Mouse (Mus musculus): ENCODE results near the gene Gmeb1. TPM values are rescaled to one million over a fixed set of nuclear protein-coding genes. Genes with fewer than 3 reads are reported as not detected.
"Not testable (repeated sequence)": the region's sequence is repeated elsewhere in the genome, so short reads cannot be mapped to it uniquely, and the experiment has no call there.

Gmeb1 gene
- polyA plus RNA-seq, 1 experiment from 2014 or later, result 41.4 TPM

GRCm38 (mm10) chr4:132247451-132247997, 13.9 kb downstream of the Gmeb1 start:
- ATAC-seq (ENCODE audit: low FRiP score), result no peak
- WGBS, result 96% methylated on average over 5 of the region's 5 CpGs
- no peak overlapping the region for H3K27ac ChIP-seq (ENCODE audit: low read depth, low read length)
- H3K4me1 ChIP-seq (replicated peaks; ENCODE audit: control insufficient read depth, insufficient read depth, low read length), result no peaks in the 10 kb centered on the region
- no peaks in the 10 kb centered on the region for H3K9me3 ChIP-seq (ENCODE audit: control insufficient read depth, low read length)
- 0 out of 2 replicates have a peak, but pooled peaks cover 2% of the 10 kb centered on the region for H3K36me3 ChIP-seq (ENCODE audit: control insufficient read depth, insufficient read depth, low read length)
- H3K4me3 ChIP-seq (ENCODE audit: low read depth, low read length), result no peak overlapping the region
- DNase-seq (ENCODE audit: low spot score), result no peak
- H3K27me3 ChIP-seq (ENCODE audit: control insufficient read depth, insufficient read depth, low read length), result no peaks in the 10 kb centered on the region
- no peak overlapping the region for H3K4me2 ChIP-seq (replicated peaks; ENCODE audit: low read depth, low read length)
- no peak overlapping the region for H3K9ac ChIP-seq (ENCODE audit: low read depth, low read length)

DNA sequence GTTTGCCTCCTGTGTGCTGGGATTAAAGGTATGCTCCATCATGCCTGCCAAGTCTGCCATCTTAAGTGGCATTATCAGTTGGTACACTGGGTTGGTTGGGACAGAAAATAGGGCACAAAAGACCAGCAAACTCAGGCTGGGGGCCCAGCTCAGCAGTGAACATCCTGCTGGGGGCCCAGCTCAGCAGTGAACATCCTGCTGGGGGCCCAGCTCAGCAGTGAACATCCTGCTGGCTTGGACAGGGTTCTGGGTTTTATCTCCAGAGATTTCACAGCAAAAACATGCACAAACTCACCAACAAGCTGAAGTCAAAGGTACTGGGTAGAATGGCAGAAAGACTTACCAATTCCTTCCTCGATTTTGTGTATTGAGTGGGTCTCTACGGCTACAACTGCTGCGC, 15.8 kb downstream of the Gmeb1 start:
- H3K36me3 ChIP-seq (ENCODE audit: control insufficient read depth, insufficient read depth, low read length), result peaks cover 4% of the 10 kb centered on the region; the same call in 1 of the 2 replicates

GRCm38 (mm10) chr4:132241208-132241607, 20.2 kb downstream of the Gmeb1 start:
- no peak for ATAC-seq (ENCODE audit: low FRiP score)
- Histone ChIP-seq H3K27me3 (ENCODE audit: control insufficient read depth, insufficient read depth, low read length) (no peaks in the 10 kb centered on the region), H3K9ac (ENCODE audit: low read depth, low read length) (no peak overlapping the region), H3K36me3 (ENCODE audit: control insufficient read depth, insufficient read depth, low read length) (peaks cover 5% of the 10 kb centered on the region), H3K4me1 (replicated peaks; ENCODE audit: control insufficient read depth, insufficient read depth, low read length) (no peaks in the 10 kb centered on the region), H3K4me2 (replicated peaks; ENCODE audit: low read depth, low read length) (no peak overlapping the region), H3K9me3 (ENCODE audit: control insufficient read depth, low read length) (no peaks in the 10 kb centered on the region), H3K4me3 (ENCODE audit: low read depth, low read length) (no peak overlapping the region), H3K27ac (ENCODE audit: low read depth, low read length) (no peak overlapping the region)
- no peak for DNase-seq (ENCODE audit: low spot score)
- WGBS, result 93% methylated on average over 3 of the region's 3 CpGs

More for the DNA sequence above, 15.8 kb downstream of the Gmeb1 start:
- WGBS, result over 99% methylated on average over 3 of the region's 3 CpGs
- no peak overlapping the region for H3K4me3 ChIP-seq (ENCODE audit: low read depth, low read length)
- ATAC-seq (ENCODE audit: low FRiP score), result no peak
- H3K9ac ChIP-seq (ENCODE audit: low read depth, low read length), result no peak overlapping the region
- no peaks in the 10 kb centered on the region for H3K27me3 ChIP-seq (ENCODE audit: control insufficient read depth, insufficient read depth, low read length)
- H3K9me3 ChIP-seq (ENCODE audit: control insufficient read depth, low read length), result no peaks in the 10 kb centered on the region
- H3K4me1 ChIP-seq (replicated peaks; ENCODE audit: control insufficient read depth, insufficient read depth, low read length), result no peaks in the 10 kb centered on the region
- H3K4me2 ChIP-seq (replicated peaks; ENCODE audit: low read depth, low read length), result no peak overlapping the region
- no peak for DNase-seq (ENCODE audit: low spot score)
- H3K27ac ChIP-seq (ENCODE audit: low read depth, low read length), result no peak overlapping the region

DNA sequence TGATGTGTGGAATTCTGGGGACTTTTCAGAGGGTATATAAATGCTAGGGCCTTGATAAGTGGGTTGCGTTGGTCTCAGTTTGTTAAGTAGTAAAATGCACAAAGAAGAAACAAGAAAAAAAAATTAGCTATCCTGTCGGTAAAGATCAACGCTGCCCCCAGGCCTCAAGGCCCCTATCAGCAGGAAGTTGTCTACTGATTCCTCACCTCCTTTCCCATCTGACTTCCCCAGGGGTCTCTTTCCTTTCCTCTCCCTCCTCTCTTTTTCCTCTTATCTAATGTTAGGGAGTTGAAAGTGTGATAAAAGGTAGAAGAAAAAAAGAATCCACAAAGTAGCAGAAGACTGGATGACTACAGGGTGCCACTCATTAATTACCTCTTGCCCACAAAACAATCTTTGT, 21.0 kb downstream of the Gmeb1 start:
- H3K4me2 ChIP-seq (replicated peaks; ENCODE audit: low read depth, low read length), result no peak overlapping the region
- H3K27ac ChIP-seq (ENCODE audit: low read depth, low read length), result no peak overlapping the region
- H3K4me3 ChIP-seq (ENCODE audit: low read depth, low read length), result no peak overlapping the region
- no peaks in the 10 kb centered on the region for H3K27me3 ChIP-seq (ENCODE audit: control insufficient read depth, insufficient read depth, low read length)
- ATAC-seq (ENCODE audit: low FRiP score) (no peak), DNase-seq (ENCODE audit: low spot score) (no peak)
- WGBS, result 92% methylated on average over 3 of the region's 3 CpGs
- H3K9ac ChIP-seq (ENCODE audit: low read depth, low read length), result no peak overlapping the region
- H3K4me1 ChIP-seq (replicated peaks; ENCODE audit: control insufficient read depth, insufficient read depth, low read length), result no peaks in the 10 kb centered on the region
- H3K36me3 ChIP-seq (ENCODE audit: control insufficient read depth, insufficient read depth, low read length), result peaks cover 5% of the 10 kb centered on the region
- no peaks in the 10 kb centered on the region for H3K9me3 ChIP-seq (ENCODE audit: control insufficient read depth, low read length)

DNA sequence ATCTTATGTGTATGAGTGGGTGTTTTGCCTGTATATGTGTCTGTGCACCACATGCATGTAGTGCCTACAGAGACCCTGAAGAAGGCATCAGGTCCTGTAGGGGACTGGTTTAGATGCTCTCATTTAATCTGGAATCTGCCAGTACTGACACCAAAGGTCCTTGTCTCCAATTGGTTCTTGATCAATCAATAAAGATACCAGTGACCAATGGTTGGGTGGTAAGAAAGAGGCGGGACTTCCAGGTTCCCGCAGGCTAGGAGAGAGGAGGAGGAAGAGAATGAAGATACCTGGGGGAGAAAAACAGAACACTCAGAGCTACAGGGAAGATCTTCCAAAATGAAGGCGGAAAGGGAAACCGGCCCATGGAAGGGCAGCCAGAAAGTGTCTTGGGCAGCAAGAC, 23.0 kb downstream of the Gmeb1 start:
- WGBS, result 87% methylated on average over 4 of the region's 4 CpGs
- no peak for ATAC-seq (ENCODE audit: low FRiP score)
- no peaks in the 10 kb centered on the region for H3K27me3 ChIP-seq (ENCODE audit: control insufficient read depth, insufficient read depth, low read length)
- no peaks in the 10 kb centered on the region for H3K9me3 ChIP-seq (ENCODE audit: control insufficient read depth, low read length)
- no peak overlapping the region for H3K27ac ChIP-seq (ENCODE audit: low read depth, low read length)
- no peak overlapping the region for H3K4me3 ChIP-seq (ENCODE audit: low read depth, low read length)
- no peak overlapping the region for H3K9ac ChIP-seq (ENCODE audit: low read depth, low read length)
- no peak for DNase-seq (ENCODE audit: low spot score)
- peaks cover 5% of the 10 kb centered on the region for H3K36me3 ChIP-seq (ENCODE audit: control insufficient read depth, insufficient read depth, low read length)
- no peaks in the 10 kb centered on the region for H3K4me1 ChIP-seq (replicated peaks; ENCODE audit: control insufficient read depth, insufficient read depth, low read length)
- no peak overlapping the region for H3K4me2 ChIP-seq (replicated peaks; ENCODE audit: low read depth, low read length)

DNA sequence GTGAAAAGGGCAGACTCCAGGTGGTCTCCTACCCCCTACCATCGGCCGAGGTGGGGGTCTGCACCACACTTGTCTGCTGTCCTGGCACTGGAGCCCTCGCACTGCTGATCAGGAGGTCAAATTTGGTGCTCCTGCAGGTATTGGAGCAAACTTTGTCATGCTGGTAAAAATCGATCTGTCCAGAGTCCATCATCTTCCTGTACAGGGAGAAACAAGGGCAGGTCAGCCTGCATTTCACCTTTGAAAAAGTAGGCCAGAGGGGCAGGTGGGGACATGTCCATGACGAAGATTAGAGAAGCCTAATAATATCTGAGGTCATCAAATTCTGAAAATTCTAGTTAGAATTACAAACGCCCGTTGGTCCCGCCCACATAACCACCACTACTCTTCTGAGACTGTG, 26.7 kb downstream of the Gmeb1 start:
- 93% methylated on average over 8 of the region's 8 CpGs for WGBS
- Histone ChIP-seq H3K4me2 (replicated peaks; ENCODE audit: low read depth, low read length) (no peak overlapping the region), H3K27ac (ENCODE audit: low read depth, low read length) (no peak overlapping the region), H3K9ac (ENCODE audit: low read depth, low read length) (no peak overlapping the region), H3K4me3 (ENCODE audit: low read depth, low read length) (no peak overlapping the region), H3K9me3 (ENCODE audit: control insufficient read depth, low read length) (no peaks in the 10 kb centered on the region), H3K4me1 (replicated peaks; ENCODE audit: control insufficient read depth, insufficient read depth, low read length) (no peaks in the 10 kb centered on the region), H3K36me3 (ENCODE audit: control insufficient read depth, insufficient read depth, low read length) (peaks cover 6% of the 10 kb centered on the region; the same call in 1 of the 2 replicates), H3K27me3 (ENCODE audit: control insufficient read depth, insufficient read depth, low read length) (no peaks in the 10 kb centered on the region)
- DNase-seq (ENCODE audit: low spot score) (no peak), ATAC-seq (ENCODE audit: low FRiP score) (no peak)

DNA sequence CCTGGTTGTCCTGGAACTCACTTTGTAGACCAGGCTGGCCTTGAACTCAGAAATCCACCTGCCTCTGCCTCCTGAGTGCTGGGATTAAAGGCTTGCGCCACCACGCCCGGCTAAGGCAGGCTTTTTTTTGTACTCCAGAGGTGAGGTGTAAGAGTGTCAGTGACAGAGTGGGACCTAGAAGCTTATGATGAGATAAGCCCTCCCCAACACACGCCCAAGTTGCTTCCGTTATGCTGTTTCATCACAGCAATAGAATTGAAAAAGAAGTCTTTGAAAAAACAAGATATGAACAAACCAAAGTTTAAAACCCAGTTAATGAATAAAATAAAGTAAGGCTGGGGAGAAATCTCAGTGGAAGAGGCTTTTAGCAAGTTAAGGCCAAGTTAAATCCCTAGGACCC, 31.0 kb downstream of the Gmeb1 start:
- no peak overlapping the region for H3K27ac ChIP-seq (ENCODE audit: low read depth, low read length)
- 96% methylated on average over 5 of the region's 5 CpGs for WGBS
- no peaks in the 10 kb centered on the region for H3K4me1 ChIP-seq (replicated peaks; ENCODE audit: control insufficient read depth, insufficient read depth, low read length)
- ATAC-seq (ENCODE audit: low FRiP score) (no peak), DNase-seq (ENCODE audit: low spot score) (no peak)
- no peak overlapping the region for H3K4me3 ChIP-seq (ENCODE audit: low read depth, low read length)
- no peaks in the 10 kb centered on the region for H3K27me3 ChIP-seq (ENCODE audit: control insufficient read depth, insufficient read depth, low read length)
- peaks cover 13% of the 10 kb centered on the region; the same call in 1 of the 2 replicates for H3K36me3 ChIP-seq (ENCODE audit: control insufficient read depth, insufficient read depth, low read length)
- no peaks in the 10 kb centered on the region for H3K9me3 ChIP-seq (ENCODE audit: control insufficient read depth, low read length)
- no peak overlapping the region for H3K9ac ChIP-seq (ENCODE audit: low read depth, low read length)
- no peak overlapping the region for H3K4me2 ChIP-seq (replicated peaks; ENCODE audit: low read depth, low read length)

DNA sequence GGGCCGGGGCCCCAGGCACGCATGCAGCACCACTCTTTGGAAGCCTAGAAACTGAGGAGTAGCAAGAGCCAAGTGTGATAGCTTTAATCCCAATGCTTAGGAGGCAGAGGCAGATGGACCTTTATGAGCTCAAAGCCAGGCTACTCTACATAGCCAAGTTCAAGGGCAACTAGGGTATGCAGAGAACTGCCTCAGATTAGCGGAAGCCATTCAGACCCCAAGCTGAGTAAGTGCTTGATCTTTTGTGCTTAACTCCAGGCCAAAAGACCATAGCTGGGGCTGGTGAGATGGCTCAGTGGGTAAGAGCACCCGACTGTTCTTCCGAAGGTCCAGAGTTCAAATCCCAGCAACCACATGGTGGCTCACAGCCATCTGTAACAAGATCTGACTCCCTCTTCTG, 39.4 kb downstream of the Gmeb1 start:
- H3K4me2 ChIP-seq (replicated peaks; ENCODE audit: low read depth, low read length); H3K9ac ChIP-seq (ENCODE audit: low read depth, low read length); ATAC-seq (ENCODE audit: low FRiP score); DNase-seq (ENCODE audit: low spot score); H3K4me3 ChIP-seq (ENCODE audit: low read depth, low read length); H3K27ac ChIP-seq (ENCODE audit: low read depth, low read length); H3K9me3 ChIP-seq (ENCODE audit: control insufficient read depth, low read length); H3K36me3 ChIP-seq (ENCODE audit: control insufficient read depth, insufficient read depth, low read length); H3K27me3 ChIP-seq (ENCODE audit: control insufficient read depth, insufficient read depth, low read length); H3K4me1 ChIP-seq (replicated peaks; ENCODE audit: control insufficient read depth, insufficient read depth, low read length): not testable (repeated sequence)
- 92% methylated on average over 5 of the region's 5 CpGs for WGBS

DNA sequence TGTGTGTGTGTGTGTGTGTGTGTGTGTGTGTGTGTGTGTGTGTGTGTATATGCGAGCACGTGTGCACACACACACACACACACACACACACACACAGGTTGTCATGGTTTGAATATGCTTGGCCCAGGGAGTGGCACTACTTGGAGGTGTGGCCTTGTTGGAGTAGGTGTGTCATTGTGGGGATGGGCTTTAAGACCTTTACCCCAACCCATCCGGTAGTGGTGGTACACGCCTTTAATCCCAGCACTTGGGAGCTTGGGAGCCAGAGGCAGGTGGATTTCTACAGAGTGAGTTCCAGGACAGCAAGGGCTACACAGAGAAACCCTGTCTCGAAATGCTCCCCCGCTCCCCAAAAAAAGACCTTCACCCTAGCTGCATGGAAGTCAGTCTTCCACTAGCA, 43.0 kb downstream of the Gmeb1 start:
- not testable (repeated sequence) for ATAC-seq (ENCODE audit: low FRiP score); H3K27me3 ChIP-seq (ENCODE audit: control insufficient read depth, insufficient read depth, low read length); H3K36me3 ChIP-seq (ENCODE audit: control insufficient read depth, insufficient read depth, low read length); DNase-seq (ENCODE audit: low spot score); H3K9me3 ChIP-seq (ENCODE audit: control insufficient read depth, low read length); H3K27ac ChIP-seq (ENCODE audit: low read depth, low read length); H3K4me3 ChIP-seq (ENCODE audit: low read depth, low read length); H3K4me1 ChIP-seq (replicated peaks; ENCODE audit: control insufficient read depth, insufficient read depth, low read length); H3K9ac ChIP-seq (ENCODE audit: low read depth, low read length); H3K4me2 ChIP-seq (replicated peaks; ENCODE audit: low read depth, low read length)
- WGBS, result 75% methylated on average over 4 of the region's 6 CpGs
